Mouse (Mus musculus): ENCODE measurements around the gene Cep41. TPM values are rescaled to one million over a fixed set of nuclear protein-coding genes. Genes with fewer than 3 reads are reported as not detected.

Cep41 gene
- polyA plus RNA-seq (2012; fragmentation: generic; extraction: Trizol) = 5.5 TPM

DNA sequence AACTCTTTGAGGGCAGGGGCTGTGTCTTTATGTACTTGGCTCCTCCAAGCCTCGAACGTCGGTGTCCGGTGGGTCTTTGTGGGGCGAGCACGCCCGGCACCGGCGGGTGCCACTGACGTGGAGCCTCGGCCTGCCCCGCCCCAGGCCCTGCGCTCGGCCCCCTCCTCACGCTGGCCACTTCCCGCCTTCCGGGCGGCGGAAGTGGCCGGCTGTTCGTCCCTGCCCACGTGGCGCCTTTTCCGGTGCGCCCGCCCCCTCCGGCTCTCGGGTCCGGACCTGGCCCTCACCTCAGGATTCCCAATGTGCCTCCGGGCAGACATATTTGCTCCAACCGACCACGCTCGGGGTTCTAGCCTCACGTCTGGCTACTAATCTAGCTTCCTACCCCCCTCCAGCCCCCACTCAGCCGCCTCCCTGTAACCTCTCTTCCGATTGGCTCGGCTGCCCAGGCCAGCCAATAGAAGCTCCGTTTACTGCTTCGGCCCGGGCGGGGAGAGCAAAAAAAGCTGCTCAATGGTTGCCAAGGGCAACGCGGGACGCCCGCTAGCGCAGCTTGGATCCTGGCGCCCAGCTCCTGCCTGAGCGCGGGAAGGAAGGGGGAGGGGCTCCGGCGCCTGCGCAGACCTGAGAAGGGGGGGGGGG, at the start of gene Cep41:
Gene Cep41, minus strand, starts transcription at position 400 of the 642 bp plus-strand sequence.
- no peaks in the 10 kb centered on the region for H3K27me3 ChIP-seq (ENCODE audit: control insufficient read depth, insufficient read depth, insufficient read length)
- H3K4me3 ChIP-seq = peak within 1 kb of the TSS; percentile 45
- no peaks in the 10 kb centered on the region for H3K36me3 ChIP-seq (ENCODE audit: control insufficient read depth, insufficient read depth)
- H3ac ChIP-seq (ENCODE audit: control insufficient read depth, insufficient read length) = peak within 1 kb of the TSS; percentile 70
- H3K4me2 ChIP-seq (ENCODE audit: low read depth) = peak within 1 kb of the TSS; percentile 72
- no peaks in the 10 kb centered on the region for H3K79me2 ChIP-seq (ENCODE audit: control insufficient read depth, insufficient read depth)
- TF ChIP-seq SRF (IDR thresholded peaks at IDR 0.05; ENCODE audit: control insufficient read depth, insufficient read length, low read depth) = no peak
- no peak for TF ChIP-seq REST (IDR thresholded peaks at IDR 0.05; ENCODE audit: insufficient read depth, insufficient read length)
- TF ChIP-seq POLR2A (IDR thresholded peaks at IDR 0.05; ENCODE audit: insufficient read length, low read depth) = peak; percentile 70
- peak; percentile 72 for TF ChIP-seq E2F4 (IDR thresholded peaks at IDR 0.05; ENCODE audit: insufficient read depth)
- TF ChIP-seq MYOD1 (IDR thresholded peaks at IDR 0.05; ENCODE audit: control insufficient read depth in 1 of 3, insufficient read length in 2 of 3, low read depth in 2 of 3) = no peak
- peak; percentile 60 for TF ChIP-seq POLR2AphosphoS2 (IDR thresholded peaks at IDR 0.05; ENCODE audit: insufficient read length, low read depth)
- TF ChIP-seq MYOG (IDR thresholded peaks at IDR 0.05; ENCODE audit: control insufficient read depth in 1 of 3, insufficient read depth in 1 of 3, insufficient read length in 2 of 3, low read depth in 2 of 3) = peak in 1 of 3 experiments; percentile 10
- no peak for TF ChIP-seq TCF12 (IDR thresholded peaks at IDR 0.05; ENCODE audit: insufficient read depth, poor library complexity, severe bottlenecking)
- TF ChIP-seq USF1 (IDR thresholded peaks at IDR 0.05; ENCODE audit: low read depth) = peak; percentile 29
- no peak for TF ChIP-seq MAX (IDR thresholded peaks at IDR 0.05; ENCODE audit: low read depth)

DNA sequence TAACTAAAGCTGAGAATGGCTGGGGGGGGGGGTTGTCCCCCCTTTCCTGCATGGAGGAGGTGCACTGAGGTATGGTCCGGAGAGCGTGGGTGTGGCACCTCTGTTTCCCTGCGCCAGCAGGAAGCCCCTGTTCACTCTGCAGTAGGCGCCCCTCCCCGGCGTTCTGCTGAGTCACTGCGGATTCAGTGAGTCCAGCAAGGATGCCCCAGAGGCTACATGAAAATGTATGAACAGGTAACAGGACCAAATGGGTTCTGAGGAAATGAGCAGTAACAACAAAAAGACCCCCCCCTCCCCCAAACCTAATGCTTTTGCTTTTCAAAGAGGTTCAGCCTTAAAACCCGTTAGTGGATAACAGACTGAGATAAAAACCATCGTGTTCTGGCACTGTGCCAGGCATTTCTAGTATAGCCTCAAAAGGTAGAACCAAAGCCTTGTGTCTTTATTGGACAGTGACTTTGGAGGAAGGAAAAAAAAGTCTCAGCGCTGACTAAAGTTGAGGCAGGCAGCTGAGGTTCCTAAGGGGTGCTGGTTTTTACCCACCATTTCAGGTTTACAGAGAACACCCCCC, 45.7 kb upstream of the Cep41 start:
- H3K36me3 ChIP-seq (ENCODE audit: control insufficient read depth, insufficient read depth) = peaks cover 7% of the 10 kb centered on the region
- H3ac ChIP-seq (ENCODE audit: control insufficient read depth, insufficient read length) = no peak overlapping the region
- H3K4me3 ChIP-seq = peak overlapping the region; percentile 22
- peaks cover 3% of the 10 kb centered on the region for H3K79me2 ChIP-seq (ENCODE audit: control insufficient read depth, insufficient read depth)
- H3K4me2 ChIP-seq (ENCODE audit: low read depth) = peak overlapping the region; percentile 75
- no peaks in the 10 kb centered on the region for H3K27me3 ChIP-seq (ENCODE audit: control insufficient read depth, insufficient read depth, insufficient read length)
- TF ChIP-seq USF1 (IDR thresholded peaks at IDR 0.05; ENCODE audit: low read depth) (no peak), CEBPB (IDR thresholded peaks at IDR 0.05; ENCODE audit: insufficient read depth, poor library complexity, severe bottlenecking) (no peak), MYOG (IDR thresholded peaks at IDR 0.05; ENCODE audit: control insufficient read depth in 1 of 3, insufficient read depth in 1 of 3, insufficient read length in 2 of 3, low read depth in 2 of 3) (no peak), MAX (IDR thresholded peaks at IDR 0.05; ENCODE audit: low read depth) (no peak), POLR2AphosphoS2 (IDR thresholded peaks at IDR 0.05; ENCODE audit: insufficient read length, low read depth) (no peak), REST (IDR thresholded peaks at IDR 0.05; ENCODE audit: insufficient read depth, insufficient read length) (no peak), SRF (IDR thresholded peaks at IDR 0.05; ENCODE audit: control insufficient read depth, insufficient read length, low read depth) (no peak), MYOD1 (IDR thresholded peaks at IDR 0.05; ENCODE audit: control insufficient read depth in 1 of 3, insufficient read length in 2 of 3, low read depth in 2 of 3) (no peak), E2F4 (IDR thresholded peaks at IDR 0.05; ENCODE audit: insufficient read depth) (no peak), TCF12 (IDR thresholded peaks at IDR 0.05; ENCODE audit: insufficient read depth, poor library complexity, severe bottlenecking) (no peak), TCF3 (IDR thresholded peaks at IDR 0.05; ENCODE audit: insufficient read length, low read depth) (no peak), POLR2A (IDR thresholded peaks at IDR 0.05; ENCODE audit: insufficient read length, low read depth) (no peak)

DNA sequence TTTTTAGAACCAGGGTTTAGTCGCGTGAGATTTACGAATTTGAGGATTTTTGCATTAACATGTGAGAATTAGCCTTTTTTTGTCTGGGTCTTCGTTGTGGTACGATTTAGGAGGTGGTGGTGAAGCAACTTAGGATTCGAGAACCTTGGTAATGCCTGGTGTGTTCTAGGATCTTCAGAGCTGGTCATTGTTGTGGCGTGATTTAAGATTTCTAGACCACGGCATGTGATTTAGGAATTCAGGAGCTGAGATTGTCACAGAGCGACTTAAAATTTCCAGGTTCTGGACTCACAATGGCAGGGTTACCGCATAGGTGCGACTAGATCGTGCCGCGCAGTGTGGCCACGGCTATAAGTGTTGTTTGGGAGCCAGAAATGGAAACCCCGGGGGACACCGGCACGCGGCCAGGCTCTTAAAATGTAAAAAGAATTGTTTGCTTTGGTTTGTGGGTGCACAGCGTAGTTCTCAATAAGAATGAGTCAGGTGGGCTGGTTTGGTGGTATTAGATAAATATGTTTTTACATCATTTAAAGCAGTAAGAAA, 45.0 kb upstream of the Cep41 start:
- Histone ChIP-seq H3K4me2 (ENCODE audit: low read depth) (peak overlapping the region; percentile 75), H3K79me2 (ENCODE audit: control insufficient read depth, insufficient read depth) (peaks cover 3% of the 10 kb centered on the region), H3K27me3 (ENCODE audit: control insufficient read depth, insufficient read depth, insufficient read length) (no peaks in the 10 kb centered on the region), H3K4me3 (peak overlapping the region; percentile 22), H3ac (ENCODE audit: control insufficient read depth, insufficient read length) (peak overlapping the region; percentile 2), H3K36me3 (ENCODE audit: control insufficient read depth, insufficient read depth) (peaks cover under 1% of the 10 kb centered on the region)
- TF ChIP-seq SRF (IDR thresholded peaks at IDR 0.05; ENCODE audit: control insufficient read depth, insufficient read length, low read depth) (no peak), TCF3 (IDR thresholded peaks at IDR 0.05; ENCODE audit: insufficient read length, low read depth) (no peak), POLR2A (IDR thresholded peaks at IDR 0.05; ENCODE audit: insufficient read length, low read depth) (no peak), USF1 (IDR thresholded peaks at IDR 0.05; ENCODE audit: low read depth) (no peak), MYOG (IDR thresholded peaks at IDR 0.05; ENCODE audit: control insufficient read depth in 1 of 3, insufficient read depth in 1 of 3, insufficient read length in 2 of 3, low read depth in 2 of 3) (no peak), CEBPB (IDR thresholded peaks at IDR 0.05; ENCODE audit: insufficient read depth, poor library complexity, severe bottlenecking) (no peak), TCF12 (IDR thresholded peaks at IDR 0.05; ENCODE audit: insufficient read depth, poor library complexity, severe bottlenecking) (no peak), MAX (IDR thresholded peaks at IDR 0.05; ENCODE audit: low read depth) (no peak), REST (IDR thresholded peaks at IDR 0.05; ENCODE audit: insufficient read depth, insufficient read length) (no peak), MYOD1 (IDR thresholded peaks at IDR 0.05; ENCODE audit: control insufficient read depth in 1 of 3, insufficient read length in 2 of 3, low read depth in 2 of 3) (no peak), E2F4 (IDR thresholded peaks at IDR 0.05; ENCODE audit: insufficient read depth) (no peak), POLR2AphosphoS2 (IDR thresholded peaks at IDR 0.05; ENCODE audit: insufficient read length, low read depth) (no peak)

DNA sequence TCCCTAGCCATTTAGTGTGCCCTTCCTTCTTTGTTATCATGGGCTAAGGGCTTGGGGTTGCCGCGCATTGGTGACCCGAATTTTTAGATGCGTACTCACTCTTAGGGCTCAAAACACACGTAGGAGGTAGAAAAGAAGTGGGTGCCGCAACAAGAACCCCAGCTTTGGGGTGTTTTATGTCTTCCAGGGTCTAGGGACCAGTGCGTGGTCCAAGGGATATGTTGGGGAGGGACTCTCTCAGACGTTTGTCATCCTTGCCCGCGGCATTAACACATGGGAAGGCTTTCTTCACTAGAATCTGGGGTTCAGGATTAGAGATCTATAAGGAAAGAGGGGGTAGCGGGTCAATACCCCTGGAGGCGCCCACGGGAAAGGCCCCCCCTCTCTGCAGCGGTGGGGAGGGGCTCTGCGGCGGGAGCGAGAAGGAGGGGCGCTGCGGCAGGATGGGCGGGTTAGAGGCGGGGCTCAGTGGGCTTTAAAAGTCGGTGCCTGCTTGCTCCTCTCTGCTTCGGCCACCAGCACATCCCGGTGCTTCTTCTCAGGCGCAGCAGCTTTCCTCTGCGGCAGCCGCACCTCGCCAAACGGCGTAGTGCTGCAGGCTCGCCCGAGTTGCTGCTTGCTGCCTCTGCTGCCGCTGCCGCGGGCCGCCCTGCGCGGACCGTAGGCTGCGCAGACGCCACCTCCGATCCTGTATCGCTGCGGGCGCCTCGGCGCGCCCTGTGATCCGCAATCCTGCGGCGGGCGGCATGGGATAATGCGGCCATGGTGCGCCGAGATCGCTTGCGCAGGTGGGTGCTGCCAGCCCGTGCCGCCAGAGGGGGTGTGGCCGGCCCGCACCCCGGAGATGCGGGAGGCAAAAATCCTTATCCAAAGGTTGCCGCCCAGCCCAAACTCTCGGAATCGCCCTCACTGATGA, 44.3 kb upstream of the Cep41 start:
- peaks cover 3% of the 10 kb centered on the region for H3K79me2 ChIP-seq (ENCODE audit: control insufficient read depth, insufficient read depth)
- TF ChIP-seq REST (IDR thresholded peaks at IDR 0.05; ENCODE audit: insufficient read depth, insufficient read length) (no peak), POLR2AphosphoS2 (IDR thresholded peaks at IDR 0.05; ENCODE audit: insufficient read length, low read depth) (peak; percentile 51), MYOG (IDR thresholded peaks at IDR 0.05; ENCODE audit: control insufficient read depth in 1 of 3, insufficient read depth in 1 of 3, insufficient read length in 2 of 3, low read depth in 2 of 3) (no peak), MAX (IDR thresholded peaks at IDR 0.05; ENCODE audit: low read depth) (no peak), SRF (IDR thresholded peaks at IDR 0.05; ENCODE audit: control insufficient read depth, insufficient read length, low read depth) (no peak), E2F4 (IDR thresholded peaks at IDR 0.05; ENCODE audit: insufficient read depth) (no peak), USF1 (IDR thresholded peaks at IDR 0.05; ENCODE audit: low read depth) (no peak), POLR2A (IDR thresholded peaks at IDR 0.05; ENCODE audit: insufficient read length, low read depth) (peak; percentile 76), TCF12 (IDR thresholded peaks at IDR 0.05; ENCODE audit: insufficient read depth, poor library complexity, severe bottlenecking) (no peak), MYOD1 (IDR thresholded peaks at IDR 0.05; ENCODE audit: control insufficient read depth in 1 of 3, insufficient read length in 2 of 3, low read depth in 2 of 3) (no peak), TCF3 (IDR thresholded peaks at IDR 0.05; ENCODE audit: insufficient read length, low read depth) (no peak), CEBPB (IDR thresholded peaks at IDR 0.05; ENCODE audit: insufficient read depth, poor library complexity, severe bottlenecking) (no peak)

More for the DNA sequence above, 44.3 kb upstream of the Cep41 start:
- Histone ChIP-seq H3K4me2 (ENCODE audit: low read depth) (peak overlapping the region; percentile 75), H3K4me3 (peak overlapping the region; percentile 22), H3K27me3 (ENCODE audit: control insufficient read depth, insufficient read depth, insufficient read length) (no peaks in the 10 kb centered on the region), H3ac (ENCODE audit: control insufficient read depth, insufficient read length) (peak overlapping the region; percentile 2), H3K36me3 (ENCODE audit: control insufficient read depth, insufficient read depth) (no peaks in the 10 kb centered on the region)

All from myocyte (in vitro differentiated cells).